Mouse (Mus musculus) ES-E14 (cell line): ENCODE measurements at regions not wholly inside any gene's neighbourhood (a gene's known extent, or its start where the extent isn't known, plus 50 kb on each side); places are given as distances from the start of the nearest gene placed in this dataset.

Experiments
- DNase-seq: peaks from one replicate; pipeline ENCODE4 v3.0.0-alpha.2; 2013; ENCODE audit warnings: low read depth, low spot score
- H3K27ac ChIP-seq: 2 replicates; pipeline ENCODE4 v1.5.1; 2012; ENCODE audit warnings: low read depth, mild to moderate bottlenecking, low read length, moderate library complexity, mixed read lengths; ENCODE audit not compliant: poor library complexity, insufficient read depth, severe bottlenecking
- H3K36me3 ChIP-seq: 2 replicates; pipeline ENCODE4 v1.6.1; 2012; ENCODE audit warnings: mild to moderate bottlenecking, low read length, moderate library complexity, mixed read lengths; ENCODE audit not compliant: control insufficient read depth, poor library complexity, insufficient read depth, severe bottlenecking
- H3K4me1 ChIP-seq, 2 experiments: fragments of 150-350 bp in 1 of 2; sonication (generic) in 1 of 2; 2 replicates each; pipeline ENCODE4 v1.6.1; 2012; ENCODE audit warnings: low read length in 2 of 2, mild to moderate bottlenecking in 1 of 2, mixed read lengths in 1 of 2; ENCODE audit not compliant: control insufficient read depth in 2 of 2, insufficient read depth in 2 of 2, poor library complexity in 1 of 2
- H3K4me3 ChIP-seq, 2 experiments: fragments of 150-350 bp in 1 of 2; sonication (generic) in 1 of 2; 2 replicates each; pipeline ENCODE4 v1.5.1; 2012; ENCODE audit warnings: low read length in 2 of 2, low read depth in 1 of 2, mild to moderate bottlenecking in 1 of 2, mixed read lengths in 1 of 2; ENCODE audit not compliant: insufficient read depth in 1 of 2, poor library complexity in 1 of 2, severe bottlenecking in 1 of 2
- H3K9ac ChIP-seq: 2 replicates; pipeline ENCODE4 v1.6.1; 2012; ENCODE audit warnings: low read depth, mild to moderate bottlenecking, low read length, mixed read lengths; ENCODE audit not compliant: poor library complexity, insufficient read depth, severe bottlenecking
- H3K9me3 ChIP-seq: fragments of 150-350 bp; sonication (generic); 2 replicates; pipeline ENCODE4 v1.6.1; 2012; ENCODE audit warnings: low read depth, mild to moderate bottlenecking, low read length; ENCODE audit not compliant: control insufficient read depth, insufficient read depth
- CHD2 ChIP-seq: IDR thresholded peaks from 2 replicates; pipeline ENCODE4 v1.6.1; 2014; ENCODE audit warnings: mild to moderate bottlenecking, low read depth, low read length, inconsistent platforms
- HCFC1 ChIP-seq: IDR thresholded peaks from 2 replicates; pipeline ENCODE4 v1.6.1; 2012; ENCODE audit warnings: low read length, inconsistent platforms, borderline replicate concordance; ENCODE audit not compliant: insufficient read depth
- MAFK ChIP-seq: IDR thresholded peaks from 2 replicates; pipeline ENCODE4 v1.6.1; 2014; ENCODE audit warnings: mild to moderate bottlenecking, low read depth, low read length, inconsistent platforms; ENCODE audit not compliant: insufficient read depth
- ZC3H11A ChIP-seq: IDR thresholded peaks from 2 replicates; pipeline ENCODE4 v1.6.1; 2012; ENCODE audit warnings: low read depth, mild to moderate bottlenecking, inconsistent platforms, low read length, borderline replicate concordance
- ZNF384 ChIP-seq: IDR thresholded peaks from 2 replicates; pipeline ENCODE4 v1.6.1; 2012; ENCODE audit warnings: low read depth, low read length, inconsistent platforms
- in situ Hi-C, 2 experiments: fragments of 600-800 bp; cut with MboI; formaldehyde crosslinking; loops; one replicate each; pipeline ENCODE4 v1.15.1; 2025; ENCODE audit warnings: low sequenced_read_pairs in 2 of 2, inconsistent platforms in 1 of 2; ENCODE audit not compliant: unreplicated experiment in 2 of 2

- in situ Hi-C loops: no loop called here
These were observed 89.7 kb downstream of the Kcna5 start for GRCm38 (mm10) chr6:126445519-126445918.

GRCm38 (mm10) chr6:126440254-126440653 lies 95.0 kb downstream of the Kcna5 start:
- no peak for DNase-seq
- Histone ChIP-seq H3K27ac (no peak overlapping the region), H3K9me3 (no peaks in the 10 kb centered on the region), H3K9ac (no peak overlapping the region), H3K4me1 (no peaks in the 10 kb centered on the region), H3K4me3 (no peak overlapping the region), H3K36me3 (no peaks in the 10 kb centered on the region)
- TF ChIP-seq MAFK: no peak
- no peak for TF ChIP-seq ZC3H11A
- TF ChIP-seq ZNF384: no peak
- in situ Hi-C loops: no loop called here

More at GRCm38 (mm10) chr6:126445519-126445918, 89.7 kb downstream of the Kcna5 start:
- TF ChIP-seq MAFK (no peak), ZC3H11A (no peak), ZNF384 (0 out of 2 replicates have a peak, but pooled peaks have one; percentile 39), CHD2 (no peak)
- H3K9ac ChIP-seq: no peak overlapping the region
- H3K9me3 ChIP-seq: no peaks in the 10 kb centered on the region
- H3K4me3 ChIP-seq: no peak overlapping the region
- DNase-seq: peak; percentile 9
- H3K27ac ChIP-seq: no peak overlapping the region
- no peaks in the 10 kb centered on the region for H3K36me3 ChIP-seq
- no peaks in the 10 kb centered on the region for H3K4me1 ChIP-seq

GRCm38 (mm10) chr6:126437976-126438736 lies 97.1 kb downstream of the Kcna5 start:
- H3K4me3 ChIP-seq: no peak overlapping the region
- H3K36me3 ChIP-seq: no peaks in the 10 kb centered on the region
- H3K9me3 ChIP-seq: no peaks in the 10 kb centered on the region
- H3K4me1 ChIP-seq: no peaks in the 10 kb centered on the region
- in situ Hi-C loops: no loop called here
- no peak for DNase-seq
- H3K9ac ChIP-seq: no peak overlapping the region
- no peak overlapping the region for H3K27ac ChIP-seq
- TF ChIP-seq ZNF384 (no peak), MAFK (no peak), ZC3H11A (no peak), CHD2 (no peak), HCFC1 (no peak)

- TF ChIP-seq HCFC1 (no peak), ZNF384 (no peak), ZC3H11A (no peak), MAFK (no peak), CHD2 (no peak)
- no peak for DNase-seq
- H3K4me1 ChIP-seq: no peaks in the 10 kb centered on the region
- no peak overlapping the region for H3K27ac ChIP-seq
- no peaks in the 10 kb centered on the region for H3K36me3 ChIP-seq
- no peak overlapping the region for H3K4me3 ChIP-seq
- no peak overlapping the region for H3K9ac ChIP-seq
- no peaks in the 10 kb centered on the region for H3K9me3 ChIP-seq
- in situ Hi-C loops: no loop called here
These were observed 108.0 kb downstream of the Kcna5 start for GRCm38 (mm10) chr6:126427208-126427607.

- H3K36me3 ChIP-seq: no peaks in the 10 kb centered on the region
- H3K27ac ChIP-seq: no peak overlapping the region
- no peaks in the 10 kb centered on the region for H3K9me3 ChIP-seq
- no peak for DNase-seq
- no peaks in the 10 kb centered on the region for H3K4me1 ChIP-seq
- TF ChIP-seq HCFC1 (no peak), ZC3H11A (peak; percentile 16; the same call in 1 of the 2 replicates)
- in situ Hi-C loops: no loop called here
- H3K9ac ChIP-seq: no peak overlapping the region
- H3K4me3 ChIP-seq: no peak overlapping the region
These were observed 129.5 kb downstream of the Kcna5 start for GRCm38 (mm10) chr6:126405736-126406135.
